28 mouse cellular contexts compared by ENCODE assay signal in genomic region chr16:66955876-66956275, GRCm38 (mm10).
DNase-seq lines count a peak whose midpoint lies in the region; ATAC-seq and TF ChIP-seq lines count a peak whose summit lies in the region.
"Had no signal": no experiment of that assay in that cellular context is flagged by ENCODE, and none has a peak within 500 bp of the region (broad histone marks: within the 10 kb centered on the region; RNA-seq: fewer than 3 reads in every experiment).

No protein-coding gene starts in this region.

- no peak for ATAC-seq in embryonic facial prominence, embryonic 14.5 days (ENCODE audit: low read depth)
- ATAC-seq in midbrain, embryonic 14.5 days (ENCODE audit: low FRiP score, low TSS enrichment), result no peak
- ATAC-seq: activated CD4-positive, CD25-positive, alpha-beta regulatory T cell, adult 4 months; CD4-positive, CD25-positive, alpha-beta regulatory T cell, adult 4 months; forebrain, embryonic 16.5 days; intestine, embryonic 15.5 days had no signal

- H3K27me3 ChIP-seq in embryonic facial prominence, embryonic 14.5 days (replicated peaks; ENCODE audit: control insufficient read depth, insufficient read depth, low read length), result no peaks in the 10 kb centered on the region
- H3K27me3 ChIP-seq in embryonic facial prominence, embryonic 10.5 days (replicated peaks; ENCODE audit: low read depth, poor library complexity, severe bottlenecking), result no peaks in the 10 kb centered on the region
- no peaks in the 10 kb centered on the region for H3K27me3 ChIP-seq in midbrain, embryonic 14.5 days (ENCODE audit: control insufficient read depth, insufficient read depth, low read length)
- H3K27me3 ChIP-seq in midbrain, embryonic 10.5 days (ENCODE audit: low read depth, poor library complexity, severe bottlenecking), result no peaks in the 10 kb centered on the region
- H3K27me3 ChIP-seq: embryonic facial prominence, embryonic 15.5 days; forebrain, embryonic 12.5 days; heart, embryonic 13.5 days; hindbrain, embryonic 15.5 days; intestine, embryonic 15.5 days had no signal

- no peaks in the 10 kb centered on the region for H3K9me3 ChIP-seq in embryonic facial prominence, embryonic 14.5 days (ENCODE audit: control insufficient read depth, low read length)
- no peaks in the 10 kb centered on the region for H3K9me3 ChIP-seq in embryonic facial prominence, embryonic 10.5 days
- H3K9me3 ChIP-seq in midbrain, embryonic 14.5 days (ENCODE audit: control insufficient read depth, low read length), result no peaks in the 10 kb centered on the region
- no peaks in the 10 kb centered on the region for H3K9me3 ChIP-seq in midbrain, embryonic 10.5 days (replicated peaks)
- H3K9me3 ChIP-seq: embryonic facial prominence, embryonic 15.5 days; forebrain, embryonic 12.5 days; heart, embryonic 10.5 days; heart, embryonic 13.5 days; hindbrain, embryonic 15.5 days; intestine, embryonic 15.5 days had no signal

- no peak overlapping the region for H3K4me2 ChIP-seq in embryonic facial prominence, embryonic 14.5 days (ENCODE audit: low read depth, low read length)
- no peak overlapping the region for H3K4me2 ChIP-seq in midbrain, embryonic 14.5 days (ENCODE audit: low read length)
- H3K4me2 ChIP-seq: embryonic facial prominence, embryonic 15.5 days; forebrain, embryonic 12.5 days; heart, embryonic 13.5 days; hindbrain, embryonic 15.5 days; intestine, embryonic 15.5 days had no signal

- no peaks in the 10 kb centered on the region for H3K36me3 ChIP-seq in embryonic facial prominence, embryonic 14.5 days (ENCODE audit: control insufficient read depth, insufficient read depth, low read length)
- no peaks in the 10 kb centered on the region for H3K36me3 ChIP-seq in embryonic facial prominence, embryonic 10.5 days (replicated peaks)
- no peaks in the 10 kb centered on the region for H3K36me3 ChIP-seq in midbrain, embryonic 14.5 days (ENCODE audit: control insufficient read depth, insufficient read depth, low read length)
- no peaks in the 10 kb centered on the region for H3K36me3 ChIP-seq in midbrain, embryonic 10.5 days
- H3K36me3 ChIP-seq: embryonic facial prominence, embryonic 15.5 days; forebrain, embryonic 12.5 days; heart, embryonic 10.5 days; heart, embryonic 13.5 days; hindbrain, embryonic 15.5 days; intestine, embryonic 15.5 days had no signal

- no peak for TF ChIP-seq CTCF in brain, embryonic 14.5 days (IDR thresholded peaks at IDR 0.05; ENCODE audit: borderline replicate concordance, extremely low read depth, insufficient read depth, insufficient read length)

- H3K9ac ChIP-seq in embryonic facial prominence, embryonic 14.5 days (ENCODE audit: low read depth, low read length), result no peak overlapping the region
- H3K9ac ChIP-seq in midbrain, embryonic 14.5 days (replicated peaks; ENCODE audit: low read length), result no peak overlapping the region
- H3K9ac ChIP-seq: embryonic facial prominence, embryonic 15.5 days; forebrain, embryonic 12.5 days; heart, embryonic 13.5 days; hindbrain, embryonic 15.5 days; intestine, embryonic 15.5 days had no signal

- TF ChIP-seq POLR2A in brain, embryonic 14.5 days (IDR thresholded peaks at IDR 0.05; ENCODE audit: borderline replicate concordance, extremely low read depth, insufficient read depth, insufficient read length, poor library complexity, severe bottlenecking), result no peak

- WGBS in embryonic facial prominence, embryonic 14.5 days, result 79% methylated on average over 2 of the region's 2 CpGs
- 89% methylated on average over 2 of the region's 2 CpGs for WGBS in embryonic facial prominence, embryonic 10.5 days
- 87% methylated on average over 2 of the region's 2 CpGs for WGBS in midbrain, embryonic 14.5 days
- 90% methylated on average over 2 of the region's 2 CpGs for WGBS in midbrain, embryonic 10.5 days

- DNase-seq in embryonic facial prominence, embryonic 14.5 days (ENCODE audit: low spot score), result peak; percentile 32
- DNase-seq in embryonic facial prominence, embryonic 10.5 days (ENCODE audit: low spot score), result no peak
- DNase-seq in midbrain, embryonic 14.5 days, result peak; percentile 31
- no peak for DNase-seq in midbrain, embryonic 10.5 days (ENCODE audit: low spot score)
- peak; percentile 57 for DNase-seq in brain, embryonic 14.5 days (ENCODE audit: low read depth)
- peak; percentile 69 for DNase-seq in retina, postnatal 1 day
- no peak for DNase-seq in lung, postnatal 25 days (ENCODE audit: low spot score)
- DNase-seq: adrenal gland, adult 8-10 months; adrenal gland, postnatal 36 days; cerebellum, adult 11-12 months; cerebellum, adult 8-10 months; cerebellum, postnatal 25 days; embryo, embryonic 11 days; gastrocnemius, postnatal 10 days; gastrocnemius, postnatal 36 days; heart, adult 2 months; heart, postnatal 14 days; heart, postnatal 4 days; kidney, adult 11 months had no signal

- H3K4me3 ChIP-seq in embryonic facial prominence, embryonic 14.5 days (ENCODE audit: low read depth, low read length), result no peak overlapping the region
- H3K4me3 ChIP-seq in embryonic facial prominence, embryonic 10.5 days, result no peak overlapping the region
- H3K4me3 ChIP-seq in midbrain, embryonic 14.5 days (replicated peaks; ENCODE audit: low read depth, low read length), result no peak overlapping the region
- no peak overlapping the region for H3K4me3 ChIP-seq in midbrain, embryonic 10.5 days
- H3K4me3 ChIP-seq: embryonic facial prominence, embryonic 15.5 days; forebrain, embryonic 12.5 days; heart, adult 2 months; heart, embryonic 10.5 days; heart, embryonic 13.5 days; hindbrain, embryonic 15.5 days; intestine, embryonic 15.5 days had no signal

- no peaks in the 10 kb centered on the region for H3K4me1 ChIP-seq in embryonic facial prominence, embryonic 14.5 days (ENCODE audit: control insufficient read depth, insufficient read depth, low read length)
- H3K4me1 ChIP-seq in embryonic facial prominence, embryonic 10.5 days, result no peaks in the 10 kb centered on the region
- H3K4me1 ChIP-seq in midbrain, embryonic 14.5 days (ENCODE audit: control insufficient read depth, insufficient read depth, low read length), result no peaks in the 10 kb centered on the region
- H3K4me1 ChIP-seq in midbrain, embryonic 10.5 days, result no peaks in the 10 kb centered on the region
- H3K4me1 ChIP-seq: embryonic facial prominence, embryonic 15.5 days; forebrain, embryonic 12.5 days; heart, embryonic 10.5 days; heart, embryonic 13.5 days; hindbrain, embryonic 15.5 days; intestine, embryonic 15.5 days had no signal

- H3K27ac ChIP-seq in embryonic facial prominence, embryonic 14.5 days (replicated peaks; ENCODE audit: low read depth, low read length), result no peak overlapping the region
- H3K27ac ChIP-seq in embryonic facial prominence, embryonic 10.5 days (replicated peaks), result no peak overlapping the region
- no peak overlapping the region for H3K27ac ChIP-seq in midbrain, embryonic 14.5 days (replicated peaks; ENCODE audit: low read depth, low read length)
- H3K27ac ChIP-seq in midbrain, embryonic 10.5 days (replicated peaks), result no peak overlapping the region
- H3K27ac ChIP-seq: embryonic facial prominence, embryonic 15.5 days; forebrain, embryonic 12.5 days; heart, adult 2 months; heart, embryonic 10.5 days; heart, embryonic 13.5 days; hindbrain, embryonic 15.5 days; intestine, embryonic 15.5 days had no signal

Comparison
In these comparisons a context has a peak if more than half of its experiments do, and no peak if none do; other contexts are left out.
1. DNase-seq: peak in embryonic facial prominence, embryonic 14.5 days (single experiment), midbrain, embryonic 14.5 days (single experiment), brain, embryonic 14.5 days (single experiment) and retina, postnatal 1 day (single experiment); none in embryonic facial prominence, embryonic 10.5 days (single experiment), midbrain, embryonic 10.5 days (single experiment) and lung, postnatal 25 days (single experiment).